Comparison of ENCODE assay signal across 42 mouse cellular contexts in genomic region chr4:103263378-103263777, GRCm38 (mm10). TPM values are rescaled to one million over a fixed set of nuclear protein-coding genes. Genes with fewer than 3 reads are reported as not detected.
DNase-seq lines count a peak whose midpoint lies in the region; ATAC-seq and TF ChIP-seq lines count a peak whose summit lies in the region.
"Had no signal": no experiment of that assay in that cellular context is flagged by ENCODE, and none has a peak within 500 bp of the region (broad histone marks: within the 10 kb centered on the region; RNA-seq: fewer than 3 reads in every experiment).

No protein-coding gene starts in this region.

- H3K36me3 ChIP-seq in kidney, embryonic 14.5 days (ENCODE audit: control insufficient read depth, insufficient read depth, low read length): no peaks in the 10 kb centered on the region
- no peaks in the 10 kb centered on the region for H3K36me3 ChIP-seq in kidney, embryonic 16.5 days (ENCODE audit: insufficient read depth, low read length)
- no peaks in the 10 kb centered on the region for H3K36me3 ChIP-seq in midbrain, postnatal 0 days (ENCODE audit: insufficient read depth, low read length)
- H3K36me3 ChIP-seq in midbrain, embryonic 13.5 days: no peaks in the 10 kb centered on the region
- H3K36me3 ChIP-seq in intestine, embryonic 16.5 days (ENCODE audit: control insufficient read depth, insufficient read depth, low read length): no peaks in the 10 kb centered on the region
- H3K36me3 ChIP-seq in stomach, embryonic 16.5 days (ENCODE audit: control insufficient read depth, insufficient read depth, low read length): no peaks in the 10 kb centered on the region
- H3K36me3 ChIP-seq: embryonic facial prominence, embryonic 10.5 days; embryonic facial prominence, embryonic 15.5 days; heart, embryonic 12.5 days; limb, embryonic 13.5 days had no signal

- H3K4me3 ChIP-seq in kidney, embryonic 14.5 days (ENCODE audit: low read length): no peak overlapping the region
- H3K4me3 ChIP-seq in kidney, embryonic 16.5 days (ENCODE audit: low read length): no peak overlapping the region
- H3K4me3 ChIP-seq in midbrain, postnatal 0 days (ENCODE audit: low read depth, low read length): no peak overlapping the region
- no peak overlapping the region for H3K4me3 ChIP-seq in midbrain, embryonic 13.5 days (replicated peaks)
- no peak overlapping the region for H3K4me3 ChIP-seq in intestine, embryonic 16.5 days (ENCODE audit: low read length)
- no peak overlapping the region for H3K4me3 ChIP-seq in stomach, embryonic 16.5 days (replicated peaks; ENCODE audit: low read length)
- H3K4me3 ChIP-seq: embryonic facial prominence, embryonic 10.5 days; embryonic facial prominence, embryonic 15.5 days; heart, adult 2 months; heart, embryonic 12.5 days; limb, embryonic 13.5 days had no signal

- H3K9ac ChIP-seq in kidney, embryonic 14.5 days (ENCODE audit: low read depth, low read length): no peak overlapping the region
- H3K9ac ChIP-seq in kidney, embryonic 16.5 days (replicated peaks; ENCODE audit: low read length): no peak overlapping the region
- no peak overlapping the region for H3K9ac ChIP-seq in midbrain, postnatal 0 days (replicated peaks; ENCODE audit: low read length, poor library complexity, severe bottlenecking)
- no peak overlapping the region for H3K9ac ChIP-seq in midbrain, embryonic 13.5 days (replicated peaks)
- no peak overlapping the region for H3K9ac ChIP-seq in intestine, embryonic 16.5 days (ENCODE audit: low read depth, low read length)
- H3K9ac ChIP-seq in stomach, embryonic 16.5 days (ENCODE audit: low read length): no peak overlapping the region
- H3K9ac ChIP-seq: embryonic facial prominence, embryonic 15.5 days; heart, embryonic 12.5 days; limb, embryonic 13.5 days had no signal

- peak; percentile 1 for DNase-seq in midbrain, postnatal 0 days (ENCODE audit: low spot score)
- no peak for DNase-seq in right cerebral cortex, postnatal 10 days (ENCODE audit: low spot score in 2 of 2)
- no peak for DNase-seq in right cerebral cortex, postnatal 25 days
- DNase-seq: adrenal gland, postnatal 36 days; B cell, adult 2 months; cerebellum, adult 18-20 months; cerebellum, postnatal 10 days; heart, adult 2 months; kidney, adult 2 months; kidney, postnatal 4 days; right cerebral cortex, postnatal 4 days had no signal

- no peak for TF ChIP-seq CTCF in midbrain, postnatal 0 days (IDR thresholded peaks at IDR 0.05)

- no peaks in the 10 kb centered on the region for H3K9me3 ChIP-seq in kidney, embryonic 14.5 days (ENCODE audit: control insufficient read depth, low read length)
- no peaks in the 10 kb centered on the region for H3K9me3 ChIP-seq in kidney, embryonic 16.5 days (ENCODE audit: low read length)
- H3K9me3 ChIP-seq in midbrain, postnatal 0 days (ENCODE audit: low read length): no peaks in the 10 kb centered on the region
- no peaks in the 10 kb centered on the region for H3K9me3 ChIP-seq in midbrain, embryonic 13.5 days
- H3K9me3 ChIP-seq in intestine, embryonic 16.5 days (ENCODE audit: control insufficient read depth, low read length): no peaks in the 10 kb centered on the region
- H3K9me3 ChIP-seq in stomach, embryonic 16.5 days (replicated peaks; ENCODE audit: control insufficient read depth, low read length): no peaks in the 10 kb centered on the region
- H3K9me3 ChIP-seq: embryonic facial prominence, embryonic 10.5 days; embryonic facial prominence, embryonic 15.5 days; heart, embryonic 12.5 days; limb, embryonic 13.5 days had no signal

- ATAC-seq in kidney, embryonic 14.5 days (ENCODE audit: low FRiP score, low TSS enrichment): peak; percentile 52; the same call in 1 of the 2 replicates
- ATAC-seq in kidney, embryonic 16.5 days (ENCODE audit: low FRiP score, low TSS enrichment): no peak
- ATAC-seq in midbrain, postnatal 0 days (ENCODE audit: low FRiP score): no peak
- no peak for ATAC-seq in midbrain, embryonic 13.5 days
- peak; percentile 44; the same call in 1 of the 2 replicates for ATAC-seq in intestine, embryonic 16.5 days
- ATAC-seq in stomach, embryonic 16.5 days (ENCODE audit: insufficient read depth, low FRiP score): 0 out of 2 replicates have a peak, but pooled peaks have one; percentile 5
- ATAC-seq: activated CD4-positive, CD25-positive, alpha-beta regulatory T cell, adult 4 months; forebrain, embryonic 14.5 days; lung, postnatal 0 days had no signal

- H3K4me2 ChIP-seq in kidney, embryonic 14.5 days (replicated peaks; ENCODE audit: low read depth, low read length): no peak overlapping the region
- H3K4me2 ChIP-seq in kidney, embryonic 16.5 days (replicated peaks; ENCODE audit: low read depth, low read length): no peak overlapping the region
- no peak overlapping the region for H3K4me2 ChIP-seq in midbrain, postnatal 0 days (ENCODE audit: low read depth, low read length, poor library complexity, severe bottlenecking)
- H3K4me2 ChIP-seq in midbrain, embryonic 13.5 days (replicated peaks): no peak overlapping the region
- no peak overlapping the region; the same call in 1 of the 2 replicates for H3K4me2 ChIP-seq in intestine, embryonic 16.5 days (ENCODE audit: low read depth, low read length)
- H3K4me2 ChIP-seq in stomach, embryonic 16.5 days (ENCODE audit: low read depth, low read length): no peak overlapping the region
- H3K4me2 ChIP-seq: embryonic facial prominence, embryonic 15.5 days; heart, embryonic 12.5 days; limb, embryonic 13.5 days; liver, embryonic 11.5 days; midbrain, embryonic 11.5 days had no signal

- no peak overlapping the region for H3K27ac ChIP-seq in kidney, embryonic 14.5 days (ENCODE audit: low read depth, low read length)
- H3K27ac ChIP-seq in kidney, embryonic 16.5 days (ENCODE audit: low read length): no peak overlapping the region
- H3K27ac ChIP-seq in midbrain, postnatal 0 days (ENCODE audit: low read depth, low read length): no peak overlapping the region
- H3K27ac ChIP-seq in midbrain, embryonic 13.5 days: no peak overlapping the region
- H3K27ac ChIP-seq in intestine, embryonic 16.5 days (ENCODE audit: low read length): no peak overlapping the region
- H3K27ac ChIP-seq in stomach, embryonic 16.5 days (ENCODE audit: low read length): no peak overlapping the region
- H3K27ac ChIP-seq: embryonic facial prominence, embryonic 10.5 days; embryonic facial prominence, embryonic 15.5 days; heart, adult 2 months; limb, embryonic 13.5 days; macrophage had no signal

- no peaks in the 10 kb centered on the region; the same call in 1 of the 2 replicates for H3K4me1 ChIP-seq in kidney, embryonic 14.5 days (ENCODE audit: control insufficient read depth, insufficient read depth, low read length)
- H3K4me1 ChIP-seq in kidney, embryonic 16.5 days (ENCODE audit: insufficient read depth, low read length): no peaks in the 10 kb centered on the region
- H3K4me1 ChIP-seq in midbrain, postnatal 0 days (ENCODE audit: insufficient read depth, low read length): no peaks in the 10 kb centered on the region
- peaks cover 7% of the 10 kb centered on the region; the same call in 1 of the 2 replicates for H3K4me1 ChIP-seq in midbrain, embryonic 13.5 days (replicated peaks)
- peaks cover 7% of the 10 kb centered on the region; the same call in 1 of the 2 replicates for H3K4me1 ChIP-seq in intestine, embryonic 16.5 days (ENCODE audit: control insufficient read depth, insufficient read depth, low read length)
- 0 out of 2 replicates have a peak, but pooled peaks cover 6% of the 10 kb centered on the region for H3K4me1 ChIP-seq in stomach, embryonic 16.5 days (ENCODE audit: control insufficient read depth, insufficient read depth, low read length)
- H3K4me1 ChIP-seq: embryonic facial prominence, embryonic 10.5 days; embryonic facial prominence, embryonic 15.5 days; heart, embryonic 12.5 days; limb, embryonic 13.5 days had no signal

- H3K27me3 ChIP-seq in kidney, embryonic 14.5 days (ENCODE audit: control insufficient read depth, insufficient read depth, low read length): no peaks in the 10 kb centered on the region
- H3K27me3 ChIP-seq in kidney, embryonic 16.5 days (ENCODE audit: insufficient read depth, low read length): no peaks in the 10 kb centered on the region
- no peaks in the 10 kb centered on the region for H3K27me3 ChIP-seq in midbrain, postnatal 0 days (ENCODE audit: insufficient read depth, low read length)
- H3K27me3 ChIP-seq in midbrain, embryonic 13.5 days: no peaks in the 10 kb centered on the region
- no peaks in the 10 kb centered on the region for H3K27me3 ChIP-seq in intestine, embryonic 16.5 days (replicated peaks; ENCODE audit: control insufficient read depth, insufficient read depth, low read length)
- no peaks in the 10 kb centered on the region for H3K27me3 ChIP-seq in stomach, embryonic 16.5 days (ENCODE audit: control insufficient read depth, insufficient read depth, low read length)
- H3K27me3 ChIP-seq: embryonic facial prominence, embryonic 15.5 days; heart, embryonic 12.5 days; limb, embryonic 13.5 days had no signal

- 28% methylated on average over 5 of the region's 5 CpGs for WGBS in kidney, embryonic 14.5 days
- WGBS in kidney, embryonic 16.5 days: 29% methylated on average over 5 of the region's 5 CpGs
- WGBS in midbrain, postnatal 0 days: 44% methylated on average over 5 of the region's 5 CpGs
- 67% methylated on average over 5 of the region's 5 CpGs for WGBS in midbrain, embryonic 13.5 days
- 31% methylated on average over 5 of the region's 5 CpGs for WGBS in intestine, embryonic 16.5 days
- 26% methylated on average over 5 of the region's 5 CpGs for WGBS in stomach, embryonic 16.5 days

RNA-seq across cellular contexts. Expression of gene 4921539E11Rik, which starts 27.3 kb away (rescaled TPM):
- polyA plus RNA-seq in kidney, embryonic 14.5 days (2014; fragmentation: Nextera tagmentation; extraction: Ambion mirVana): not detected in 2 replicates
- not detected in 2 replicates for polyA plus RNA-seq in kidney, embryonic 16.5 days (2015; fragmentation: Nextera tagmentation; extraction: Ambion mirVana)
- not detected in 2 replicates for total RNA-seq in midbrain, postnatal 0 days (2014; rRNA removed)
- not detected in 2 replicates for polyA plus RNA-seq in midbrain, postnatal 0 days (2015; fragmentation: Nextera tagmentation; extraction: Ambion mirVana)
- polyA plus RNA-seq in midbrain, embryonic 13.5 days (2015; fragmentation: Nextera tagmentation; extraction: Ambion mirVana): not detected in 2 replicates
- not detected in 2 replicates for polyA plus RNA-seq in intestine, embryonic 16.5 days (2015; fragmentation: Nextera tagmentation; extraction: Ambion mirVana)
- not detected in 2 replicates for polyA plus RNA-seq in stomach, embryonic 16.5 days (2015; fragmentation: Nextera tagmentation; extraction: Ambion mirVana)
- total RNA-seq: adrenal gland, adult 2 months; adrenal gland, postnatal 36 days; common myeloid progenitor, adult 5-6 weeks; gastrocnemius, adult 18-20 months; gastrocnemius, postnatal 4 days; heart, adult 2 months; hematopoietic stem cell, adult 5-6 weeks; layer of hippocampus, adult 8-10 months; layer of hippocampus, postnatal 25 days; left cerebral cortex, adult 8-10 months; left cerebral cortex, postnatal 36 days; monocyte, adult 5-6 weeks; neutrophil, adult 5-6 weeks had no signal
- polyA plus RNA-seq: activated CD4-positive, CD25-positive, alpha-beta regulatory T cell, adult 4 months; adrenal gland, adult 2 months; brain, embryonic 14.5 days; embryonic facial prominence, embryonic 10.5 days; embryonic facial prominence, embryonic 15.5 days; forebrain, embryonic 14.5 days; frontal cortex, adult 2 months; heart, adult 2 months; heart, embryonic 12.5 days; heart, postnatal 0 days; kidney, adult 2 months; limb, embryonic 13.5 days; liver, embryonic 11.5 days; liver, embryonic 16.5 days; lung, postnatal 0 days; macrophage; midbrain, embryonic 11.5 days; urinary bladder, adult 2 months had no signal

RNA-seq across cellular contexts. Expression of gene Slc35d1, which starts 48.4 kb away (rescaled TPM):
- polyA plus RNA-seq in kidney, embryonic 14.5 days (2014; fragmentation: Nextera tagmentation; extraction: Ambion mirVana): 7.2 and 11.8 TPM in 2 replicates
- polyA plus RNA-seq in kidney, embryonic 16.5 days (2015; fragmentation: Nextera tagmentation; extraction: Ambion mirVana): 7.3 and 8.2 TPM in 2 replicates
- 2.7 and 4.3 TPM in 2 replicates for total RNA-seq in midbrain, postnatal 0 days (2014; rRNA removed)
- 4.7 and 5.0 TPM in 2 replicates for polyA plus RNA-seq in midbrain, postnatal 0 days (2015; fragmentation: Nextera tagmentation; extraction: Ambion mirVana)
- polyA plus RNA-seq in midbrain, embryonic 13.5 days (2015; fragmentation: Nextera tagmentation; extraction: Ambion mirVana): 4.8 and 5.7 TPM in 2 replicates
- 5.4 and 5.6 TPM in 2 replicates for polyA plus RNA-seq in intestine, embryonic 16.5 days (2015; fragmentation: Nextera tagmentation; extraction: Ambion mirVana)
- 6.9 and 9.0 TPM in 2 replicates for polyA plus RNA-seq in stomach, embryonic 16.5 days (2015; fragmentation: Nextera tagmentation; extraction: Ambion mirVana)

RNA-seq across cellular contexts. Expression of gene Oma1, which starts 50.2 kb away (rescaled TPM):
- polyA plus RNA-seq in kidney, embryonic 14.5 days (2014; fragmentation: Nextera tagmentation; extraction: Ambion mirVana): 20.2 and 24.3 TPM in 2 replicates
- polyA plus RNA-seq in kidney, embryonic 16.5 days (2015; fragmentation: Nextera tagmentation; extraction: Ambion mirVana): 25.0 and 27.1 TPM in 2 replicates
- 7.7 and 7.9 TPM in 2 replicates for total RNA-seq in midbrain, postnatal 0 days (2014; rRNA removed)
- polyA plus RNA-seq in midbrain, postnatal 0 days (2015; fragmentation: Nextera tagmentation; extraction: Ambion mirVana): 8.2 and 8.6 TPM in 2 replicates
- polyA plus RNA-seq in midbrain, embryonic 13.5 days (2015; fragmentation: Nextera tagmentation; extraction: Ambion mirVana): 11.1 and 12.0 TPM in 2 replicates
- 22.7 and 25.4 TPM in 2 replicates for polyA plus RNA-seq in intestine, embryonic 16.5 days (2015; fragmentation: Nextera tagmentation; extraction: Ambion mirVana)
- polyA plus RNA-seq in stomach, embryonic 16.5 days (2015; fragmentation: Nextera tagmentation; extraction: Ambion mirVana): 22.2 and 24.2 TPM in 2 replicates

Comparison
In these comparisons a context has a peak if more than half of its experiments do, and no peak if none do; other contexts are left out.
1. ATAC-seq: peak in kidney, embryonic 14.5 days (single experiment), intestine, embryonic 16.5 days (single experiment) and stomach, embryonic 16.5 days (single experiment); none in kidney, embryonic 16.5 days (single experiment), midbrain, postnatal 0 days (single experiment) and midbrain, embryonic 13.5 days (single experiment).